Mouse (Mus musculus) intestine, embryonic 15.5 days (tissue): ENCODE data around the gene Txndc8. TPM values are rescaled to one million over a fixed set of nuclear protein-coding genes. Genes with fewer than 3 reads are reported as not detected.
A peak's percentile ranks its signal among the peaks of the same experiment; 100 is the strongest.

ENCODE experiments used
- ATAC-seq: fragments of 200-750 bp; cut with Nextera tagmentation; 2 replicates; pipeline ENCODE4 v1.8.0; 2017; ENCODE audit warnings: moderate TSS enrichment, moderate library complexity
- H3K27ac ChIP-seq: fragments of 300-500 bp; sonication (generic); 2 replicates; pipeline ENCODE4 v1.5.1; 2015; ENCODE audit warnings: mild to moderate bottlenecking, inconsistent platforms
- H3K27me3 ChIP-seq: fragments of 300-500 bp; sonication (generic); replicated peaks from 2 replicates; pipeline ENCODE4 v1.6.1; 2015; ENCODE audit warnings: inconsistent platforms
- H3K36me3 ChIP-seq: fragments of 300-500 bp; sonication (generic); 2 replicates; pipeline ENCODE4 v1.6.1; 2015; ENCODE audit warnings: inconsistent platforms
- H3K4me1 ChIP-seq: fragments of 300-500 bp; sonication (generic); replicated peaks from 2 replicates; pipeline ENCODE4 v1.6.1; 2015; ENCODE audit warnings: inconsistent platforms
- H3K4me2 ChIP-seq: fragments of 300-500 bp; sonication (generic); replicated peaks from 2 replicates; pipeline ENCODE4 v1.6.1; 2015; ENCODE audit warnings: mild to moderate bottlenecking, inconsistent platforms
- H3K4me3 ChIP-seq: fragments of 300-500 bp; sonication (generic); replicated peaks from 2 replicates; pipeline ENCODE4 v1.5.1; 2015; ENCODE audit warnings: inconsistent platforms
- H3K9ac ChIP-seq: fragments of 300-500 bp; sonication (generic); 2 replicates; pipeline ENCODE4 v1.6.1; 2015; ENCODE audit warnings: inconsistent platforms
- H3K9me3 ChIP-seq: fragments of 300-500 bp; sonication (generic); 2 replicates; pipeline ENCODE4 v1.6.1; 2016; ENCODE audit warnings: inconsistent platforms
- WGBS: fragments of 180-500 bp; shearing (Covaris S2); methylation state at CpG from one replicate; pipeline ENCODE4 v1.1.7; 2015; 5-methylcytosine and 5-hydroxymethylcytosine counted together
- polyA plus RNA-seq: library from polyadenylated mRNA; unstranded; fragments of >200 nt; fragmentation: Nextera tagmentation; extraction: Ambion mirVana; gene quantifications from 2 replicates; pipeline ENCODE4 v1.2.1, GENCODE M21; 2015

Gene Txndc8
- polyA plus RNA-seq, 1 experiment from 2014 or later: not detected

GRCm38 (mm10) chr4:57974400-57975117 lies 34.4 kb downstream of the Txndc8 start:
- WGBS: 77% methylated on average over 6 of the region's 6 CpGs
- H3K4me2 ChIP-seq: no peak overlapping the region
- no peak overlapping the region for H3K4me3 ChIP-seq
- H3K36me3 ChIP-seq: no peaks in the 10 kb centered on the region
- ATAC-seq: peak; percentile 69
- no peaks in the 10 kb centered on the region for H3K27me3 ChIP-seq
- H3K9ac ChIP-seq: no peak overlapping the region
- H3K27ac ChIP-seq: peak overlapping the region; percentile 62; the same call in 1 of the 2 replicates
- H3K9me3 ChIP-seq: no peaks in the 10 kb centered on the region
- no peaks in the 10 kb centered on the region for H3K4me1 ChIP-seq

DNA sequence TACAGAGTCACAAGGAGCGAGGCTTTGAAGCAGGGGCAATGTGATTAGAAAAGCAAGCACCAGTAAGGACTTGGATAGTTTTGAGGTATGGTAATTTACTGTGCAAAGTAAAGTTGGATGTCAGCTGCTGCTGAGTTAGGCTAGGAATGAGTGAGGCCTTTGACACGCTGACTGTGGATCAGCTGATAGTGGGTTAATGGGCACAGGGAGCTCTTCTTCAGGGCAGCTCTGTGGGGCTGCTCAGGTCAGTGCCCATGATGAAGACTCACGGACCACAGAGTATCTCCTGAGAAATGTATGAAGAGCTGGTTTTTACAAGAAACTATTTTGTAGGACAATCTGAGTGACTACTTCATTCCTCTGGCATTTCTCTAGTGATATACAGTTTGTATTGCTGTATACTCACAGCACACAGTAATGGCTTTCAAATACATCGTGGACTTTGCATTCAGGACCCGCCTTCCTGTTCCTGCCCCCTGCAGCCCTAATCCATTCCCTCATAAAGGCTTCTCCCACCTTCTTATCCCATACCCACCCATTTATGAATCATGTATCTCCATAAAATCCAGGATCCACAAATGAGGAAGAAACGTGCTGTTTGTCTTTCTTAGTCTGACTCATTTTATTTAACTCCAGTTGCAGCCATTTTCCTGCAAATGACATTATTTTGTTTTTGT lies 35.2 kb downstream of the Txndc8 start:
- WGBS: 63% methylated on average over 6 of the region's 6 CpGs
- Histone ChIP-seq H3K4me1 (no peaks in the 10 kb centered on the region), H3K4me2 (no peak overlapping the region), H3K36me3 (no peaks in the 10 kb centered on the region), H3K9me3 (no peaks in the 10 kb centered on the region), H3K27me3 (no peaks in the 10 kb centered on the region), H3K9ac (no peak overlapping the region), H3K4me3 (no peak overlapping the region), H3K27ac (no peak overlapping the region)
- peak; percentile 83 for ATAC-seq

- H3K27me3 ChIP-seq: no peaks in the 10 kb centered on the region
These were observed 38.6 kb downstream of the Txndc8 start for GRCm38 (mm10) chr4:57970285-57970684.

GRCm38 (mm10) chr4:57967195-57967594 lies 41.7 kb downstream of the Txndc8 start:
- Histone ChIP-seq H3K9ac (no peak overlapping the region), H3K27ac (no peak overlapping the region), H3K4me2 (no peak overlapping the region), H3K36me3 (no peaks in the 10 kb centered on the region), H3K9me3 (no peaks in the 10 kb centered on the region), H3K4me3 (no peak overlapping the region), H3K27me3 (no peaks in the 10 kb centered on the region), H3K4me1 (0 out of 2 replicates have a peak, but pooled peaks cover 2% of the 10 kb centered on the region)
- no peak for ATAC-seq
- WGBS: 48% methylated on average over 3 of the region's 3 CpGs

More at GRCm38 (mm10) chr4:57970285-57970684, 38.6 kb downstream of the Txndc8 start:
- H3K27ac ChIP-seq: no peak overlapping the region
- H3K9me3 ChIP-seq: no peaks in the 10 kb centered on the region
- H3K36me3 ChIP-seq: no peaks in the 10 kb centered on the region
- H3K4me2 ChIP-seq: no peak overlapping the region
- H3K9ac ChIP-seq: no peak overlapping the region
- H3K4me1 ChIP-seq: 0 out of 2 replicates have a peak, but pooled peaks cover 2% of the 10 kb centered on the region
- ATAC-seq: no peak
- H3K4me3 ChIP-seq: no peak overlapping the region

DNA sequence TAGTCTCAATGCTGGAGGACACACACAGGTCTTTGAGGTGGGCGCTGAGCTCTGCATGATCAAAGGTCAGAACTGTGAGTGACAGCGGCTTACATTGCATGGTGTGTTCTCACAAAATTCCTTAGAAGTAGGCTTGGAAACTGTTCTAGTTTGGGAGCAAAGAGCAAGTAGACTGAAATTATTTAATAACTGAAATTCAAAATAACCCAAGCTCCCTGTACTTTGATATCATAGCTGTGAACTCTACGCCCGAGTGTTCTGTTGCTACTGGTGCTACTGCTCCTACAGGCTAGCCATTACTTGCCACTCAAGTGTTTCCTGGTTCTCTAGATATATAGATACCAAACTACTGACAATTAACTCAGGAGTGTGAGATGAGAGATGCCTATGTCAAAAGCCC lies 43.4 kb downstream of the Txndc8 start:
- Histone ChIP-seq H3K9ac (no peak overlapping the region), H3K27ac (no peak overlapping the region), H3K4me3 (no peak overlapping the region), H3K27me3 (no peaks in the 10 kb centered on the region), H3K4me2 (no peak overlapping the region), H3K9me3 (no peaks in the 10 kb centered on the region), H3K36me3 (no peaks in the 10 kb centered on the region), H3K4me1 (0 out of 2 replicates have a peak, but pooled peaks cover 2% of the 10 kb centered on the region)
- WGBS: 90% methylated on average over 4 of the region's 4 CpGs
- ATAC-seq: no peak

GRCm38 (mm10) chr4:57964143-57964542 lies 44.8 kb downstream of the Txndc8 start:
- no peak overlapping the region for H3K9ac ChIP-seq
- 0 out of 2 replicates have a peak, but pooled peaks cover 2% of the 10 kb centered on the region for H3K4me1 ChIP-seq
- no peak for ATAC-seq
- H3K36me3 ChIP-seq: no peaks in the 10 kb centered on the region
- no peak overlapping the region for H3K4me2 ChIP-seq
- H3K27ac ChIP-seq: no peak overlapping the region
- no peaks in the 10 kb centered on the region for H3K27me3 ChIP-seq
- no peak overlapping the region for H3K4me3 ChIP-seq
- H3K9me3 ChIP-seq: no peaks in the 10 kb centered on the region
- 53% methylated on average over 1 of the region's 1 CpGs for WGBS

DNA sequence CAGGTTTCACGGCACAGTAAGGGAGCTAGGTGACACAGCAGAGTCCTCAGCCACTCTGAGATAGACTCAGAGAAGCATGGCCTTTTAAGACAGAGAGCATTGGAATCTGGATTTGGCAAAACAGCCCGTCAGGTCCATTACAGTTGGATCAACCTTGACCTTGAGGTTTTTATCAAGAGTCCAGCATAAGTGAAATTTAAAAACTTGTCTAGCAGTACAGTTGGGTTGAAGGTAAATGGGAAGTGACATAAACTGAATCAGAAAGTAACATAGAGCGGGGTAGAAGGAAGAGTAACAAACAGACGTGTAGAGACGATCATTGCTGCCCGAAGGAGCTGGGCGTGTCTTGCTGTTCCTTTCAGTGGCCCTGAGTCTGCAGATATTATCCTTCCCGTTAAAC lies 49.9 kb downstream of the Txndc8 start:
- WGBS: 77% methylated on average over 8 of the region's 8 CpGs
- H3K27me3 ChIP-seq: no peaks in the 10 kb centered on the region
- ATAC-seq: no peak
- H3K4me3 ChIP-seq: no peak overlapping the region
- H3K27ac ChIP-seq: no peak overlapping the region
- H3K36me3 ChIP-seq: no peaks in the 10 kb centered on the region
- no peak overlapping the region for H3K9ac ChIP-seq
- H3K4me2 ChIP-seq: no peak overlapping the region
- no peaks in the 10 kb centered on the region for H3K9me3 ChIP-seq
- peaks cover 11% of the 10 kb centered on the region for H3K4me1 ChIP-seq

DNA sequence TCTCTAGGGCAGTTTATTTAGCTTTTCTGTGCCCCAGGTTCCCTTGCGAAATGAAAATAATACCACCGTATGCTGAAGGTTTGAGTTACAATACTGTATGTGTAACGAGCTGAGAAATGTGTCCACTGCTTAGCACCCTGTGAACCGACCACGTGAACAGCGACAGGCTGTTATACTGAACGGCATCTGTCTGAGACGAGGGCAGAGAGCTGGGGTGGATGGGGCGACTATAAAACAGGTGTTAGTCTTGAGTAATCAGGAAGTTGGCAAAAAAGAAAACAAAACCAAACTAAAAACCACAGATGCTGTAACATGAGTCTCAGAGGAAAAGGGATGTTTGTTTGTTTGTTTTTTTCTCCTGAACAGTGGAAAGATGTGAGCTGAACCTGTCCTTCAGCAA lies 50.8 kb downstream of the Txndc8 start:
- H3K4me2 ChIP-seq: no peak overlapping the region
- H3K4me3 ChIP-seq: no peak overlapping the region
- no peaks in the 10 kb centered on the region for H3K27me3 ChIP-seq
- no peak overlapping the region for H3K27ac ChIP-seq
- H3K9me3 ChIP-seq: no peaks in the 10 kb centered on the region
- no peak for ATAC-seq
- WGBS: 59% methylated on average over 9 of the region's 9 CpGs
- H3K36me3 ChIP-seq: no peaks in the 10 kb centered on the region
- H3K4me1 ChIP-seq: peaks cover 14% of the 10 kb centered on the region
- H3K9ac ChIP-seq: no peak overlapping the region

DNA sequence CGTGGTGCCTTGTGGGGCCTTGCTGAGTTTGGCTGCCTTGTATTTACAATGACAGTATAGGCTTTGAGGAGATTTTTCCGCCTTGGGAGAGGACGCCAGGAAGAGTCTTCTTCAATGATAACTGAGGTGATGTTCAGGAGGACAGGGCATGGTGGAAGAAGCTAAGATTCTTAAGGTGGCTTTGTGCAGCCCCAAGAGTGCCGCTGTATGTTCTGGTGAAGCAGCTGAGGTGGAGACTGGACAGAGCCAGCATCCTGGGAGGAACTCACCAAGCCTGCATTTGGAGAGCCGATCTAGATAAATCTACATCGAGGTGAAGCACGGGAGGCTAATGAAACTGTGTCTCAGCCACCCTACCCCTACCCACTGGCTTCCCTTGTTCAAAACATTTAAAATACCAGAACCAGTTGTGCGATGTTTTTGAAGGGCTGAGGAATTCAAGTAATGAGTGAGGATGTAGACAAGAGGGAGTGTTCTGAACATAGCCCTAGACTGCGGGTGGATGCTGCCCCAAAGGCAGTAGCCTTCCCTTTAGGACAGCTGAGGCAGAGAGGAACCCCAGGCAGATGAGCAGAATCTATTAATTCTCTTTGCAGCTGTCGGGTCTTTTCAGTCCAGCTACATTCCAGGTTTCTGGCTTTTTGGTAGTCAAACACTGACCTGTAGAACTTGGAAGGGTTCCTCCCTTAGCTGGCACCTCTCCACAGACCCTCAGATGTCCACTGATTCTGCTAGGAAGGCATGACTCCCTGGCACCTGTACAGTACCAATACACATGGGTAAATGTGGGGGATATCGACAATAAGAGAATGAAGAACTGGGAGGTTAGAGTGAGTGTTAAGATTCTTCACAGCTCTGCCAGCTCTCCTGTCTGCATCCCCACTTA lies 51.5 kb downstream of the Txndc8 start:
- peak overlapping the region; percentile 75 for H3K4me2 ChIP-seq
- WGBS: 40% methylated on average over 11 of the region's 11 CpGs
- no peaks in the 10 kb centered on the region for H3K27me3 ChIP-seq
- H3K36me3 ChIP-seq: no peaks in the 10 kb centered on the region
- peak overlapping the region; percentile 48; the same call in 1 of the 2 replicates for H3K9ac ChIP-seq
- H3K27ac ChIP-seq: peak overlapping the region; percentile 97
- ATAC-seq: no peak
- H3K4me3 ChIP-seq: peak overlapping the region; percentile 83
- H3K4me1 ChIP-seq: peaks cover 14% of the 10 kb centered on the region
- H3K9me3 ChIP-seq: no peaks in the 10 kb centered on the region

GRCm38 (mm10) chr4:57956029-57956960 lies 52.6 kb downstream of the Txndc8 start, which contains the start of gene Txn1:
TSS of gene Txn1 (minus strand) at chr4:57956411.
- Histone ChIP-seq H3K27me3 (no peaks in the 10 kb centered on the region), H3K4me1 (peaks cover 14% of the 10 kb centered on the region), H3K9ac (peak within 1 kb of the TSS; percentile 72), H3K9me3 (no peaks in the 10 kb centered on the region), H3K4me3 (peak within 1 kb of the TSS; percentile 83), H3K36me3 (peaks cover 6% of the 10 kb centered on the region), H3K4me2 (peak within 1 kb of the TSS; percentile 75), H3K27ac (peak within 1 kb of the TSS; percentile 97)
- WGBS: under 1% methylated on average over 71 of the region's 71 CpGs
- peak; percentile 97 for ATAC-seq

GRCm38 (mm10) chr4:57955544-57955958 lies 53.4 kb downstream of the Txndc8 start:
- H3K27ac ChIP-seq: peak overlapping the region; percentile 94
- peak overlapping the region; percentile 72 for H3K9ac ChIP-seq
- no peaks in the 10 kb centered on the region for H3K27me3 ChIP-seq
- H3K4me2 ChIP-seq: peak overlapping the region; percentile 75
- H3K9me3 ChIP-seq: no peaks in the 10 kb centered on the region
- under 1% methylated on average over 25 of the region's 25 CpGs for WGBS
- H3K4me1 ChIP-seq: peaks cover 15% of the 10 kb centered on the region
- peak; percentile 44 for ATAC-seq
- peak overlapping the region; percentile 83 for H3K4me3 ChIP-seq
- H3K36me3 ChIP-seq: peaks cover 13% of the 10 kb centered on the region
